Mouse (Mus musculus) C2C12 (cell line): ENCODE results near the gene Mmd2.

Source experiments
- CTCF ChIP-seq: IDR thresholded peaks from one replicate; pipeline ENCODE4 v1.5.1; 2011; ENCODE audit not compliant: control insufficient read depth, insufficient read depth, insufficient read length
- FOSL1 ChIP-seq: IDR thresholded peaks from one replicate; pipeline ENCODE4 v1.8.0; 2011; ENCODE audit warnings: mild to moderate bottlenecking, low read length; ENCODE audit not compliant: poor library complexity, insufficient read depth, severe bottlenecking
- MAX ChIP-seq: IDR thresholded peaks from one replicate; pipeline ENCODE4 v1.6.1; 2011; ENCODE audit warnings: mild to moderate bottlenecking, control low read depth
- MYOD1 ChIP-seq: IDR thresholded peaks from one replicate; pipeline ENCODE4 v1.6.1; 2011; ENCODE audit warnings: low read depth; ENCODE audit not compliant: control insufficient read depth, insufficient read length

DNA sequence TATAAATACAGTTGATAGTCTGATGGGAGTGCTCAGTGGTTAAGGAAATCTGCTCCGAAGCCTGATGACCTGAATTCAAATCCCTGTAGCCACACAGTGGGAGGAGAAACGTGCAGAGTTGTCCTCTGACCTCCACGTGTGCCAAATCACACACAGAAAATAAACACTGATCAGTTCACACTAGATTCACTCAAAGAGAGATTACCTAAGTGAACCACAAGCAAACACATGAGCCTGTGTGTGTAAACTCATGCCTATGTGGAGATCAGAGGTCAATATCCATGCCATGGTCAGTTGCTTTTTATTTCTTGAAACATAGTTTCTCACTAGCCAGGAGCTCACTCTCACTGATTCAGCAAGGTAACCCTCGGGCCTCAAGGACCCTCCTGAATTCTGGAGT, 88.2 kb downstream of the Mmd2 start:
- TF ChIP-seq CTCF = no peak
- no peak for TF ChIP-seq MAX
- TF ChIP-seq FOSL1 = no peak
- no peak for TF ChIP-seq MYOD1
